Mouse (Mus musculus): ENCODE data around the gene Rbm20. TPM values are rescaled to one million over a fixed set of nuclear protein-coding genes. Genes with fewer than 3 reads are reported as not detected.

Gene Rbm20
- polyA plus RNA-seq, 1 experiment = not detected

DNA sequence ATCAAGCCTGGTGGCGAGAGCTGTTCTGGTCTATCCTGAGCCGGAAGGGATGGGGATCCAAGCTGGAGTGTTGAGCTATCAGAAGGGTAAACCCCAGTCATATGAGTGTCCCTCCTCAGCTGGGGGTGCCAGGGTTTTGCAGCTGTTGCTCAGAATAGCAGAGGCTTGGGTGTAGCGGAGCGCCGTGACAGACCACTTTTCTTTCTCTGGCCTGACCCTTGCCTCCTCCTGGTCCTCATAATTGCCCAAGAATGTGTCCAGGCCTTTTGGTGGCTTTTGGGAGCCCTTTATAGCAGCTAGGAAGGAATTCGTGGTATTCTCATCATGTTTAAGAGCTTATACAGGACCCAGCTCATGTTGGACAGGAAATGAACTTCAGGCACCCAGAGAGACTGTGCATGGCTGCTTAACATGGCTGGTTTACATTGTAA, 61.6 kb downstream of the Rbm20 start:
- no peak overlapping the region for H3K4me3 ChIP-seq (ENCODE audit: insufficient read depth, low read depth, low read length)
- TF ChIP-seq CTCF (IDR thresholded peaks at IDR 0.05; ENCODE audit: insufficient read depth, low read depth, low read length) = no peak
- no peak for TF ChIP-seq POLR2A (IDR thresholded peaks at IDR 0.05; ENCODE audit: insufficient read depth, low read depth, low read length)
- no peak overlapping the region for H3K27ac ChIP-seq (ENCODE audit: insufficient read depth, low read depth, low read length)
- no peaks in the 10 kb centered on the region for H3K4me1 ChIP-seq (ENCODE audit: control insufficient read depth, insufficient read depth, low read length)
- 87% methylated on average over 6 of the region's 6 CpGs for WGBS

DNA sequence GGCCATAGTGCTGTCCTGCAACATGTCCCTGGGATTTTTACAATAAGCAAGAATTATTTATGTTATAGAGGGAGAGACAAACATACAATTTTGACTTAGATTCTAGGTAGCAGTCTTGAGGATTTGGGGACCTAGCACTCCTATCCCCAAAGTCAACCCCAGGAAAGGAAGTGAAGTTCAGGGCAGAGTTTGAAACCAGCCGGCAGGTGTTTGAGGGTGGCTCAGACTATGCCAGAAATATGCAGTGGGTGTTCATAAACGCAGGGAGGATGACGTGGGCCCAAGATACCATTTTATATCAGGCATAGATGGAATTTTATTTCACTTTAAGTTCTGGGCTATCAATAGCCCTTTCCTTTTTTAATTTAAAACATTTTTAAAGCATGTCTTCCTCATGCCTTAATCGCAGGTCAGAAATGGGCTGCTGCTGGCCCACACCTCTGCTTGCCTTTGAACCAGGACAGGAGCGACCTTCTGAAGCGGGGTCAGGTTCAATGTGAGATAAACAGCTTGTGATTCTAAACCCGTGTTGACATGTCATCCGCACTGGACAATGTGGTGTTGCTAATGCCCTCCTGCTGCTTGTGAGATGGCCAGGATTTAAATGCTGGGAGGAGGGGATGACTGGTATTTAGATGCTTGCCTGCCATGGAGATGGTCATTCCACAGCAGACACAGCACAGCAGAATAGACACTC, 62.6 kb downstream of the Rbm20 start:
- TF ChIP-seq POLR2A (IDR thresholded peaks at IDR 0.05; ENCODE audit: insufficient read depth, low read depth, low read length) = no peak
- no peak for TF ChIP-seq CTCF (IDR thresholded peaks at IDR 0.05; ENCODE audit: insufficient read depth, low read depth, low read length)
- 81% methylated on average over 8 of the region's 8 CpGs for WGBS
- Histone ChIP-seq H3K27ac (ENCODE audit: insufficient read depth, low read depth, low read length) (no peak overlapping the region), H3K4me3 (ENCODE audit: insufficient read depth, low read depth, low read length) (no peak overlapping the region), H3K4me1 (ENCODE audit: control insufficient read depth, insufficient read depth, low read length) (no peaks in the 10 kb centered on the region)

DNA sequence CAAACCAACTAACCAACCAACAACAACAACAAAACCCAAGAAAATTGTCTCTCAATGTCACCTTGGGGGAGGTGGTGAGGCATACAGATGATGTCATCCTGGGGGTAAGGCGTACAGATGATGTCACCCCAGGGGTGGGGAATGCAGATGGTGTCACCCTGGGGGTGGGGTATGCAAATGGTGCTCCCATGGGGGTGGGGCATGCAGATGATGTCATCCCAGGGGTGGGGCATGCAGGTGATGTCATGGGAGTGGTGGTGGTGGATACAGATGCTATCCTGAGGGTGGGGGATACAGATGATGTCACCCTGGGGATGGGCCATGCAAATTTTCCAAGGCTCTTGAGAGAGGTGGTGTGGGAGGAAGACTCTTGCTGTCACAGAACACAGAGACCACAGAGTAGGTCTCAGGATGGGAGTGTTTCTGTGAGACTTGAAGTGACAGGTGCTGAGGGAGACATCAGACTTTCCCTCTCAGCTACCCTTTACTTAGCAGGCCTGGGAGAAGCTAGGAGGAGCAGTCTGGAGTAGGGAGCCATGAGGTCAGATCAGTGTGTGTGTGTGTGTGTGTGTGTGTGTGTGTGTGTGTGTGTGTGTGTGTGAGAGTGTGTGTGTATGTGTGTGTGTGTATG, 63.8 kb downstream of the Rbm20 start:
- Histone ChIP-seq H3K4me3 (ENCODE audit: insufficient read depth, low read depth, low read length) (no peak overlapping the region), H3K27ac (ENCODE audit: insufficient read depth, low read depth, low read length) (no peak overlapping the region), H3K4me1 (ENCODE audit: control insufficient read depth, insufficient read depth, low read length) (no peaks in the 10 kb centered on the region)
- no peak for TF ChIP-seq CTCF (IDR thresholded peaks at IDR 0.05; ENCODE audit: insufficient read depth, low read depth, low read length)
- TF ChIP-seq POLR2A (IDR thresholded peaks at IDR 0.05; ENCODE audit: insufficient read depth, low read depth, low read length) = no peak
- 95% methylated on average over 1 of the region's 1 CpGs for WGBS

DNA sequence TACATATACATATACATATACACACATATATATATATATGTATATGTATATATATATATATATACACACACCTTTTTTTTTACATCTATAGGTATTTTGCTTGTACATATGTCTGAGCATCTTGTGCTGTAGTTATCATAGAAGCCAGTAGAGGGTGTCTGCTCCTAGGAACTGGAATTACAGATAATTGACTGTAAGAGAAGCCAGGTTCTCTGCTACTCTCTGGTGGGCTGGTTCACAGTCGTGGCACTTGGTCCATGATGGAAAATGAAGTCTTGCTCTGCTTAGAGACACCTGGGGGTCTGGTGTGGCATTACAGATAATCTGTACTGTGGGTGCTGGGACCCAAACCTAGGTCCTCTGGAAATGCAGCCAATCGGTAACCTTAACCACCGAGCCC, 64.8 kb downstream of the Rbm20 start:
- H3K4me3 ChIP-seq (ENCODE audit: insufficient read depth, low read depth, low read length) = no peak overlapping the region
- no peak for TF ChIP-seq CTCF (IDR thresholded peaks at IDR 0.05; ENCODE audit: insufficient read depth, low read depth, low read length)
- no peak for TF ChIP-seq POLR2A (IDR thresholded peaks at IDR 0.05; ENCODE audit: insufficient read depth, low read depth, low read length)
- H3K4me1 ChIP-seq (ENCODE audit: control insufficient read depth, insufficient read depth, low read length) = no peaks in the 10 kb centered on the region
- WGBS = 65% methylated on average over 3 of the region's 3 CpGs
- H3K27ac ChIP-seq (ENCODE audit: insufficient read depth, low read depth, low read length) = no peak overlapping the region

DNA sequence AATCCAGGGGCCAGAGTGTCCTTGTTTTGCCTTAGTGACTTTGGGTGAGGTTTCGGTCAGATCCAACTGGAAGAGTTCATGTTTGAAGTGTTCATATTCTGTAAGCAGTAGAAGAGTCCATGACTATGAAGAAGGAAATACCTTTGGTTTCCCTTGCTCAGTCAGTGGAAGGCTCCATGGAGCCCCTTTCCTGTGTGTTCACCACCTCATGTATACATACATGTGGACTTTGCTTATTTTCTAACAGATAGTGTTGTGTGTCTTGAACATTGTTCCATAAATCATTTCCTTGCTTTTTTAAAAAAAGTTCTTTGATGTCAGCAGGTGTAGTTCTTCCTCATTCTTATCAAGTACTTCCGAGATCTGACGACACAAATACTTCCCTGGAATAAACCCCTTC, 68.2 kb downstream of the Rbm20 start:
- H3K4me3 ChIP-seq (ENCODE audit: insufficient read depth, low read depth, low read length) = no peak overlapping the region
- WGBS = 90% methylated on average over 3 of the region's 3 CpGs

DNA sequence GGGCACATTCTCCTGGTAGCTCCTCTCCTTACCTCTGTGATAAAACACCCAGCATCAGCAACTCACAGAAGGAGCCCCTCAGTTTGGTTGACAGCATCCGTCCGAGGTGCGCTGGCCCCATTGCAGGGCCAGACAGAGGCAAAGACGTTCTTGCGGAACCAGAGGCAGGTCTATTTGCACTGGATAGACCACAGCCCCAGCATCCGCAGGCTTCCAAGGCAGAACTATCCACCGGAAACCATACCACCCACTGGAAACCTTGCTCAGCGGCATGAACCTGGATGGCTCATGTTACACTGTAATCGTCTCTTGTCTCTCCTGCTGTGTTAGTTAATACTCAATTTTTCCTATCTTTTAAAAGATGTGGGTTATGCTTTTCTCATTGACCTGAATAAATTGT, 69.0 kb downstream of the Rbm20 start:
- no peak overlapping the region for H3K27ac ChIP-seq (ENCODE audit: insufficient read depth, low read depth, low read length)
- WGBS = 82% methylated on average over 9 of the region's 9 CpGs
- no peak for TF ChIP-seq POLR2A (IDR thresholded peaks at IDR 0.05; ENCODE audit: insufficient read depth, low read depth, low read length)
- TF ChIP-seq CTCF (IDR thresholded peaks at IDR 0.05; ENCODE audit: insufficient read depth, low read depth, low read length) = no peak
- H3K4me3 ChIP-seq (ENCODE audit: insufficient read depth, low read depth, low read length) = no peak overlapping the region
- H3K4me1 ChIP-seq (ENCODE audit: control insufficient read depth, insufficient read depth, low read length) = peaks cover 3% of the 10 kb centered on the region; the same call in 1 of the 2 replicates

More for the DNA sequence above, 68.2 kb downstream of the Rbm20 start:
- H3K27ac ChIP-seq (ENCODE audit: insufficient read depth, low read depth, low read length) = no peak overlapping the region
- TF ChIP-seq POLR2A (IDR thresholded peaks at IDR 0.05; ENCODE audit: insufficient read depth, low read depth, low read length) (no peak), CTCF (IDR thresholded peaks at IDR 0.05; ENCODE audit: insufficient read depth, low read depth, low read length) (no peak)
- H3K4me1 ChIP-seq (ENCODE audit: control insufficient read depth, insufficient read depth, low read length) = peaks cover under 1% of the 10 kb centered on the region; the same call in 1 of the 2 replicates

DNA sequence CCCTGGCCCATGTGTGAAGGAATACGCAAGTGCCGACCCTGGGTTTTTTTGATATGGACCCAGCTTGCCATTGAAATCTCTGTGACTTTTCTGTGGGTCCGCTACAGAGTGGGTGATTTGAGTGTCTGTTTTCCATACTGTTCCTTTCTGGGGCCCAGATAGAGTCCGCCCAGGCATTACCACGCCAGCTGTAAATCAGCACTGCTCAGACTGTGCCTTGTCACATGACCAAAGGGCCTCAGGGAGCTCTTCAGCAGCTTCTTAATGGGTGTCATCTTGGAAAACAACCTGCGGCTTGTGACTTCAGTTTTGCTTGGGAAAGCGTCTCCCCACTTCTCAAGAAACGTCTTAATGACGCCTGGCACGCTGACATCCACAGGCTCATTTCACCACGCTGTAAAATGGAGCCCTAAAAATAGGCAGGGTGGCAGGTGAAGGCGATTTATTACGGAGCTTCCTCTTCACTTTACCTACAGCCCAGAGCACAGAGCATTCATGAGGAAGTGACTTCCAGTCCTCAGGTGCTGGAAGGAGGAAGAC, 71.2 kb downstream of the Rbm20 start:
- Histone ChIP-seq H3K4me3 (ENCODE audit: insufficient read depth, low read depth, low read length) (no peak overlapping the region), H3K27ac (ENCODE audit: insufficient read depth, low read depth, low read length) (no peak overlapping the region), H3K4me1 (ENCODE audit: control insufficient read depth, insufficient read depth, low read length) (peaks cover 12% of the 10 kb centered on the region)
- 90% methylated on average over 13 of the region's 13 CpGs for WGBS
- no peak for TF ChIP-seq CTCF (IDR thresholded peaks at IDR 0.05; ENCODE audit: insufficient read depth, low read depth, low read length)

DNA sequence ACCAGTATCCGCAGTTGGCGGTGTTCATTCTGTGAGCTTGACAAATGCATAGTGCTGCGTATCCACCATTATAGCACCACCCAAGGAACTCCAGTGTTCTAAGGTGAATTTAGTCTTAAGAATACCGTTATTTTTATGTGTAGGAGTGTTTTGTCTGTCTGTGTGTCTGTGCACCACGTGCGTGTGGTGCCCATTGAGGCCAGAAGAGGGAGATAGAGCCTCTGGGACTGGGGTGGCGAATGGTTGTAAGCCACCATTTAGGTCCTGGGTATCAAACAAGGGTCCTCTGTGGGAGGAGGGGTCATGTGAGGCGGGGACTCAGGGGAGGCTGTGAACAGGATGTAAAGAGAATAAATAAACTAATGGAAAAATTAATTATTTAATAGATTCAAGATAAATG, 72.2 kb downstream of the Rbm20 start:
- no peak for TF ChIP-seq POLR2A (IDR thresholded peaks at IDR 0.05; ENCODE audit: insufficient read depth, low read depth, low read length)
- no peak for TF ChIP-seq CTCF (IDR thresholded peaks at IDR 0.05; ENCODE audit: insufficient read depth, low read depth, low read length)
- WGBS = 96% methylated on average over 8 of the region's 8 CpGs
- no peak overlapping the region for H3K27ac ChIP-seq (ENCODE audit: insufficient read depth, low read depth, low read length)
- H3K4me3 ChIP-seq (ENCODE audit: insufficient read depth, low read depth, low read length) = no peak overlapping the region
- H3K4me1 ChIP-seq (ENCODE audit: control insufficient read depth, insufficient read depth, low read length) = peaks cover 12% of the 10 kb centered on the region

DNA sequence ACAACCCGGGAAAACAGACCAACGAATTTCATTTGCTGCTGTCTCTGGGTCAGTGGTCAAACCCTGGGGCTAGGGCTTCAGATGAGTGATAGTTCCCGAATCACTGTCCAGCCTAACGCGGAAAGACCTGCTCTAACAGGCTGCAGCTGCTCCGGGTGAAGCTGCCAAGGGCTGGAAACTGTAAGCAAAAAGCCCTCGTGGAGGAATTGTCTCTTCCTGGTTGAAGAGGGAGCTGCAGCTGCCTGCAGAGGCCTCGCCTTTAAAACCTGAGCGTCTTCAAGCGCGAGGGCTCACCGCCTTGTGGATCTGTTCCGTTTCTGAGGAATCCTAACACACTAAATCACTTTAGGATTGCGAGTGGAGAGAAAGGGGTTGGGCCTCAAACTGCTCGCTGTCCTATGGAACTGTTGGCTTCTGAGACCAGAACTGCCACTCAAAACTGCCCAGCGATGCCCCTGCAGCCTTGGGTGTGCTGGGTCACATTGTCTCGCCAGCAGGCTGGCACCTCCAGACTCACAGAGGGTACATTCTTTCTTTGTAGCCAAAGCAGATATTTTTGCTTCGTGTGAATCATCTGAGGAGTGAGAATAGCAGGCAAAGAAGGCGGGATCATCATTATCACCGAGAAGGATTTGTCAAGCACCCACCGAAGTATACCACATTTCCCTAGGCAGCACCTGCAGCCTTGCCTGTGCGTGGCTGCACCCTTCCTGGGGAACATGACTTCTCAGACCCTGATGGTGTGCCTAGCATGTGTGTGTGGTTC, 74.5 kb downstream of the Rbm20 start:
- Histone ChIP-seq H3K4me1 (ENCODE audit: control insufficient read depth, insufficient read depth, low read length) (peaks cover 12% of the 10 kb centered on the region), H3K4me3 (ENCODE audit: insufficient read depth, low read depth, low read length) (no peak overlapping the region), H3K27ac (ENCODE audit: insufficient read depth, low read depth, low read length) (peak overlapping the region; percentile 91)
- no peak for TF ChIP-seq POLR2A (IDR thresholded peaks at IDR 0.05; ENCODE audit: insufficient read depth, low read depth, low read length)
- no peak for TF ChIP-seq CTCF (IDR thresholded peaks at IDR 0.05; ENCODE audit: insufficient read depth, low read depth, low read length)
- WGBS = 52% methylated on average over 22 of the region's 22 CpGs
